Mouse (Mus musculus): ENCODE results near the gene Ptpn23. TPM values are rescaled to one million over a fixed set of nuclear protein-coding genes. Genes with fewer than 3 reads are reported as not detected.

The Ptpn23 gene
- polyA plus RNA-seq, 1 experiment from 2014 or later, result 18.7 TPM

DNA sequence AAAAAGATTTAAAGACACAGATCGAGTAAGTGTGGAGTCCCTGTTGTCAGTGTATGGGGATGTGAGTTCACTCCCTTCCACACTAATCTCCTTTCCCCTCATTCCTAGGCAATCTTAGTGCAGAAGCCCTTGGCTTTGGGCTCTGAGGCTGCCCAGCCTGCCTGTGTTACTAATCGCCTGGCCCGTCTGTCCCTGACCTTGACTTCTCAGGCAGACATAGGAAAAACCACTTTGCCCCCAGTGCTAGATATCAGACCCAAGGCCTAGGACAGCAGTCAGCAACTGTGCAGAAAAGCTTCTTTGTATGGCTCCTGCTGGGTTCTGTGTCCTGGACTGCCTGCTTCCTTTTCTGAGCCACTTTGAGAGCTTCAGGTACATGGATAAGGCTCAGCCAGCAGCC is 32.3 kb downstream of the Ptpn23 start:
- ATAC-seq (replicated peaks; ENCODE audit: low FRiP score, low TSS enrichment, low read depth) (no peak), DNase-seq (ENCODE audit: low spot score) (no peak)
- no peaks in the 10 kb centered on the region for H3K27me3 ChIP-seq (replicated peaks; ENCODE audit: control insufficient read depth, insufficient read depth, low read length)
- no peak overlapping the region for H3K4me3 ChIP-seq (ENCODE audit: low read depth, low read length)
- H3K4me1 ChIP-seq (replicated peaks; ENCODE audit: control insufficient read depth, insufficient read depth, low read length), result no peaks in the 10 kb centered on the region
- no peaks in the 10 kb centered on the region for H3K9me3 ChIP-seq (ENCODE audit: control insufficient read depth, low read length)
- peaks cover 45% of the 10 kb centered on the region for H3K36me3 ChIP-seq (ENCODE audit: control insufficient read depth, insufficient read depth, low read length)
- H3K4me2 ChIP-seq (ENCODE audit: low read length), result no peak overlapping the region
- no peak overlapping the region for H3K9ac ChIP-seq (ENCODE audit: low read length)
- no peak overlapping the region for H3K27ac ChIP-seq (ENCODE audit: low read depth)
- WGBS, result 88% methylated on average over 3 of the region's 3 CpGs

DNA sequence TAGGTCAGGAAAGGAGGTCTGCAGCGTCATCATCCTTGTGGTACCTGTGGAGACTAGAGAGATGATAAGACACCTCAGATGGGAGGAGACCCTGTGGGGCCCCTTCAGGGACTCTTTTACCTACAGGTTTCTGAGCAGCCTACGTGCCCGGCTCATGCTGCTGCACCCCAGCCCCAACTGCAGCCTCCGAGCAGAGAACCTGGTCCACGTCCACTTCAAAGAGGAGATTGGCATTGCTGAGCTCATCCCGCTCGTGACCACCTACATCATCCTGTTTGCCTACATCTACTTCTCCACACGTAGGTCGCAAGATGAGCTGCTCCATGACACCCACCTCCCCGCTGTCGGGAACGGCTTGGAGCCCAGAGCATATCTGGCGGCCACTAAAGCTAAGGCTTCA is 34.1 kb downstream of the Ptpn23 start:
- ATAC-seq (replicated peaks; ENCODE audit: low FRiP score, low TSS enrichment, low read depth), result no peak
- Histone ChIP-seq H3K36me3 (ENCODE audit: control insufficient read depth, insufficient read depth, low read length) (peaks cover 37% of the 10 kb centered on the region), H3K4me3 (ENCODE audit: low read depth, low read length) (no peak overlapping the region), H3K4me1 (replicated peaks; ENCODE audit: control insufficient read depth, insufficient read depth, low read length) (no peaks in the 10 kb centered on the region), H3K27ac (ENCODE audit: low read depth) (no peak overlapping the region), H3K9ac (ENCODE audit: low read length) (no peak overlapping the region), H3K4me2 (ENCODE audit: low read length) (no peak overlapping the region), H3K9me3 (ENCODE audit: control insufficient read depth, low read length) (no peaks in the 10 kb centered on the region), H3K27me3 (replicated peaks; ENCODE audit: control insufficient read depth, insufficient read depth, low read length) (no peaks in the 10 kb centered on the region)
- 92% methylated on average over 13 of the region's 13 CpGs for WGBS
- no peak for DNase-seq (ENCODE audit: low spot score)

DNA sequence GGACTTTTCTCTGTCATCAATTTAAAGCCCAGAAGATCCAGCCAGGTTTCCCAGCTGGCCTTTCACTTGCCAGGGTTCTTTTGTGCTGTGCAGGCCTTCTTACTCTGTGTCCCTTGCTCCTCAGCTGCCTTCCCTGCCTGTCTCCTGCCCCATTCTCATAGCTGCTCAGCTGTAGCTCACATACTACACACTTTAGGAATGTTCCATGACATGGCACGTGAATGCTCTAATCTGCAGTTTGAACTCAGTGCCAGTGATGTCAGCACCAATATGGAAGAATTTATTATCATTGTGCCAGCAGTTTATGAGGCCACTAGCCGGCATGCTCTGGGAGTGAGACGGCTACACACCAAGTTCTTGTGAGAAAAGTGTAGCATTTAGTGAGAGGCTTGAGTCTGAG is 38.2 kb downstream of the Ptpn23 start:
- WGBS, result 80% methylated on average over 3 of the region's 3 CpGs
- DNase-seq (ENCODE audit: low spot score) (no peak), ATAC-seq (replicated peaks; ENCODE audit: low FRiP score, low TSS enrichment, low read depth) (no peak)
- H3K4me1 ChIP-seq (replicated peaks; ENCODE audit: control insufficient read depth, insufficient read depth, low read length), result no peaks in the 10 kb centered on the region
- H3K36me3 ChIP-seq (ENCODE audit: control insufficient read depth, insufficient read depth, low read length), result peaks cover 25% of the 10 kb centered on the region
- H3K27me3 ChIP-seq (replicated peaks; ENCODE audit: control insufficient read depth, insufficient read depth, low read length), result no peaks in the 10 kb centered on the region
- no peak overlapping the region for H3K27ac ChIP-seq (ENCODE audit: low read depth)
- H3K9me3 ChIP-seq (ENCODE audit: control insufficient read depth, low read length), result no peaks in the 10 kb centered on the region
- H3K4me2 ChIP-seq (ENCODE audit: low read length), result no peak overlapping the region
- no peak overlapping the region for H3K4me3 ChIP-seq (ENCODE audit: low read depth, low read length)
- no peak overlapping the region for H3K9ac ChIP-seq (ENCODE audit: low read length)

DNA sequence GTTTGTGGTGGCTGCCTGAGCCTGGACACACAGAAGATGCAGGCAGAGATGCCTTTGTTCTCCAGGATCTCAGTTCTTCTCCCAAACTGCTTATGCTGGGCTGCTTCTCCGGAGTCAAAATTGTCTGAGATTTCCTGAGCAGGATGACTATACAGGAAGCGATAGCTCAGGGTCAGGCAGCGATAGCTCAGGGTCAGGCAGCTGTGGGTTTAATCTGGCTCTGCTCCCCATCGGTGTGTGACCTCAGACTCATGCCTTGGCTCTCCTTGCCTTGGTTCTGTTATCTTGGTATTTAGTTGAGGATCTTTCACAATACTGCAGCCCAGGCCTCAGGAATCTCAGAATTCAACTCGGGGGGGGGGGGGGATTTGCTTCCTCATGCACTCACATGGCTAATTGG is 41.3 kb downstream of the Ptpn23 start:
- no peak overlapping the region for H3K9ac ChIP-seq (ENCODE audit: low read length)
- no peak for ATAC-seq (replicated peaks; ENCODE audit: low FRiP score, low TSS enrichment, low read depth)
- H3K4me1 ChIP-seq (replicated peaks; ENCODE audit: control insufficient read depth, insufficient read depth, low read length), result no peaks in the 10 kb centered on the region
- no peak overlapping the region for H3K27ac ChIP-seq (ENCODE audit: low read depth)
- no peak overlapping the region for H3K4me2 ChIP-seq (ENCODE audit: low read length)
- no peaks in the 10 kb centered on the region for H3K9me3 ChIP-seq (ENCODE audit: control insufficient read depth, low read length)
- no peak overlapping the region for H3K4me3 ChIP-seq (ENCODE audit: low read depth, low read length)
- no peak for DNase-seq (ENCODE audit: low spot score)
- peaks cover 25% of the 10 kb centered on the region for H3K36me3 ChIP-seq (ENCODE audit: control insufficient read depth, insufficient read depth, low read length)
- 70% methylated on average over 5 of the region's 5 CpGs for WGBS
- no peaks in the 10 kb centered on the region for H3K27me3 ChIP-seq (replicated peaks; ENCODE audit: control insufficient read depth, insufficient read depth, low read length)

DNA sequence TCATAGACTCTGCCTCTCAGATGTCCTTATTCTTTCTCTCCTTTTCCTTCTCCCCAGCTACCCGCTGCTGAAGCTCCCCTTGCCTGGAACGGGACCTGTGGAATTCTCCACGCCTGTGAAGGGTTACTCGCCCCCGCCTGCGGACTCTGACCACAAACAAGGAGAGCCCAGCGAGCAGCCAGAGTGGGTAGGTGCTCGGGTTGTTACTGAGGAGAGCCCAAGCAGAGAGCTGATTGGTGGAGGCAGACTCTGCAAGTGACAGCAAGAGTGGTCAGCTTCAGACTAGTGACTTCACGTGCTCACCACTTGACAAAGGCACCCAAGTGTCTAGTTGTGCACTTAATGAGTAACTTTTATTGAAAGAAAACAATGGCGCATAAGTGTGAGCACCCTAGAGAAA is 45.7 kb downstream of the Ptpn23 start:
- Histone ChIP-seq H3K9me3 (ENCODE audit: control insufficient read depth, low read length) (no peaks in the 10 kb centered on the region), H3K36me3 (ENCODE audit: control insufficient read depth, insufficient read depth, low read length) (peaks cover 25% of the 10 kb centered on the region), H3K4me1 (replicated peaks; ENCODE audit: control insufficient read depth, insufficient read depth, low read length) (no peaks in the 10 kb centered on the region), H3K4me2 (ENCODE audit: low read length) (no peak overlapping the region), H3K9ac (ENCODE audit: low read length) (no peak overlapping the region), H3K4me3 (ENCODE audit: low read depth, low read length) (no peak overlapping the region), H3K27ac (ENCODE audit: low read depth) (no peak overlapping the region), H3K27me3 (replicated peaks; ENCODE audit: control insufficient read depth, insufficient read depth, low read length) (no peaks in the 10 kb centered on the region)
- no peak for DNase-seq (ENCODE audit: low spot score)
- ATAC-seq (replicated peaks; ENCODE audit: low FRiP score, low TSS enrichment, low read depth), result no peak
- 78% methylated on average over 10 of the region's 10 CpGs for WGBS

DNA sequence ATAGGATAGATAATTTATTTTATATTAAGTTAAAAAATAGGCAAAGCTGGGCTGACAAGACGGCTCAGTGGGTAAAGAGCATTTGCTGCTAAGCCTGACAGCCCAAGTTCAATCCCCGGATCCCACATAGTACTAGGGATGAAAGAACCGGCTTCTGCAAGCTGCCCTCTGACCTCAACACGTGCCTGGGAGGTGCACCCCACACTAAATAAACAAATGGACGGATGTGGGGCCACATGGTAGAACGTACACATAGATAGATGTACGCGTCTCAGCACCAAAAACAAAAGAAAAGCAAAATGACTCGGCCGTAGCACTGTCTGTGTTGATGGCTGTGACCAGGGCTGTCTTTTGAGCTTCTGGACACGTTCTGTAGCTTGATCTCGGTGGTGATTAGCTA is 46.7 kb downstream of the Ptpn23 start:
- no peaks in the 10 kb centered on the region for H3K9me3 ChIP-seq (ENCODE audit: control insufficient read depth, low read length)
- no peak overlapping the region for H3K4me2 ChIP-seq (ENCODE audit: low read length)
- no peak for ATAC-seq (replicated peaks; ENCODE audit: low FRiP score, low TSS enrichment, low read depth)
- no peak overlapping the region for H3K27ac ChIP-seq (ENCODE audit: low read depth)
- peaks cover 25% of the 10 kb centered on the region for H3K36me3 ChIP-seq (ENCODE audit: control insufficient read depth, insufficient read depth, low read length)
- DNase-seq (ENCODE audit: low spot score), result no peak
- H3K9ac ChIP-seq (ENCODE audit: low read length), result no peak overlapping the region
- H3K27me3 ChIP-seq (replicated peaks; ENCODE audit: control insufficient read depth, insufficient read depth, low read length), result no peaks in the 10 kb centered on the region
- H3K4me3 ChIP-seq (ENCODE audit: low read depth, low read length), result no peak overlapping the region
- WGBS, result 58% methylated on average over 12 of the region's 12 CpGs
- no peaks in the 10 kb centered on the region for H3K4me1 ChIP-seq (replicated peaks; ENCODE audit: control insufficient read depth, insufficient read depth, low read length)

DNA sequence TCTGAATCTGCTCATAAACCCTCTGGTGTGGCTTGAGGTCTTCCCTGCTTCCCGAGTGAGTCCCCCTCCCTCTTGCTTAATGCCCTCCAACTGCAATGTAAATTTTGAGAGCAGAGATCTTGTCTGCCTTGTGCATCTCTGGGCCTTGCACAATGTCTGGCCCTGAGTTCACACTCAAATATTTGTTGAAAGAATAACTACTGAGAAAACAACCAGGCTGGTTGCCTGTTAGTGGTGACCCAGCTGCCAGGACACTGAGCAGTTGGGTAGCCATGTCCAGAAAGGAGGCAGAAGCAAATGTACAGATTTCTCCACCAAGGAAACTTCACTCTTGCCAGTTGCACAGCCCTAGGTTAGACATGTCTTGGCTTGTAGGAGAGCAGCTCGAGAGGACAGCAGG is 49.7 kb downstream of the Ptpn23 start:
- H3K36me3 ChIP-seq (ENCODE audit: control insufficient read depth, insufficient read depth, low read length), result peaks cover 7% of the 10 kb centered on the region; the same call in 1 of the 2 replicates
- H3K4me3 ChIP-seq (ENCODE audit: low read depth, low read length), result no peak overlapping the region
- WGBS, result 65% methylated on average over 2 of the region's 2 CpGs

DNA sequence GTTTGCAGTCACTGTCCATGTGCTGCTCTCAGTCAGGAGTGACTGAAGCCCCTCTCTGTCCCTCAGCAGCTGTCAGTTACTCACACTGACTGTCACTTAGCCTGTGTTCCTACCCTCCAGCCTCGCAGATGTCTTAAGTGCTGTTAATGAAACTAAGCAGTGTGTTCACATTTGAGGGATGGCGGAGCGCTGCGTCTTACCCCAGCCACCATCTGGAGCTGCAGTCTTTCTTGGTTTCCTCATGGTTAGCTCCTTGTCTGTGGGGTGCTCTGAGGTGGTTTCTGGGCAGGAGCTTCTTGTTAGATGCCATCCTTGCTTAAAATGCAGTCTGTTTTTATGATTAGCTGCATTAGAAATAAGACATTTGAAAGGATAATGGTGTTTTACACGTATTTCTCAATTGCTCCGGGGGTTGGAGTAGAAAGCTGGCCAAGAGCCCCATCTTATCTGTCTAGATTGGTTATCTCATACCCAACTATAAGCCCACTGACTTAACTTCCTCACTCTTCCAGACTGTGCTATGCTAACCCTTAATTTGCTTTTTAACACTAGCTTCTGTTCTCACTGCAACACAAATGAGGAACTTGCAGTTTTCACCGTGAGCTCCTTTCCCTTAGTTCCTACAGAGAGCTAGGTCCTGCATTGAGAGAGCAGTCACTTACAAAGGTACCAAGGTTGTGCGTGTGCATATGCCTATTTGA is 55.9 kb downstream of the Ptpn23 start:
- Histone ChIP-seq H3K9ac (ENCODE audit: low read length) (no peak overlapping the region), H3K4me3 (ENCODE audit: low read depth, low read length) (no peak overlapping the region), H3K4me2 (ENCODE audit: low read length) (no peak overlapping the region), H3K36me3 (ENCODE audit: control insufficient read depth, insufficient read depth, low read length) (no peaks in the 10 kb centered on the region), H3K27me3 (replicated peaks; ENCODE audit: control insufficient read depth, insufficient read depth, low read length) (no peaks in the 10 kb centered on the region), H3K27ac (ENCODE audit: low read depth) (no peak overlapping the region), H3K4me1 (replicated peaks; ENCODE audit: control insufficient read depth, insufficient read depth, low read length) (no peaks in the 10 kb centered on the region), H3K9me3 (ENCODE audit: control insufficient read depth, low read length) (no peaks in the 10 kb centered on the region)
- DNase-seq (ENCODE audit: low spot score), result no peak
- ATAC-seq (replicated peaks; ENCODE audit: low FRiP score, low TSS enrichment, low read depth), result no peak
- WGBS, result 90% methylated on average over 8 of the region's 8 CpGs

More for the DNA sequence above, 49.7 kb downstream of the Ptpn23 start:
- no peak overlapping the region for H3K4me2 ChIP-seq (ENCODE audit: low read length)
- H3K9ac ChIP-seq (ENCODE audit: low read length), result no peak overlapping the region
- no peaks in the 10 kb centered on the region for H3K27me3 ChIP-seq (replicated peaks; ENCODE audit: control insufficient read depth, insufficient read depth, low read length)
- no peak overlapping the region for H3K27ac ChIP-seq (ENCODE audit: low read depth)
- H3K4me1 ChIP-seq (replicated peaks; ENCODE audit: control insufficient read depth, insufficient read depth, low read length), result no peaks in the 10 kb centered on the region
- ATAC-seq (replicated peaks; ENCODE audit: low FRiP score, low TSS enrichment, low read depth) (no peak), DNase-seq (ENCODE audit: low spot score) (no peak)
- no peaks in the 10 kb centered on the region for H3K9me3 ChIP-seq (ENCODE audit: control insufficient read depth, low read length)

DNA sequence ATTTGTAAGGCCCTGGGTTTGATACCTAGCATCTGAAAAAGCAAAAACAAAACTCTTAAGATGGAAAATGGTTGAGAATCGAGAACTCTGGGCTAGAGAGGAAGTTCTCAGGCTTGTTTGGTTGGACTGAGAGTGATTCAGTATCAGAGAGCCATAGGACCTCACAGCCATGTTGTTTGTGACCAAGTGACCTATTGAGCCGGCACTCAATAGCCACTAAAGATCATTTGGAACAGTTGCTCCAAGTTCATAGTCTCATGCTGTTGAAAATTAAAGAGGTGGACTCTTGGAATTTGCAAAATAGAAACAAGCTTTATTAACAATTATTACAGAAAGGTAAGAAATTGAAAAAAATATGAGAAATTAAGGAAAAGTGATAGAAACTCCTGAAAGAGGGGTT is 56.7 kb downstream of the Ptpn23 start:
- no peak for ATAC-seq (replicated peaks; ENCODE audit: low FRiP score, low TSS enrichment, low read depth)
- Histone ChIP-seq H3K27ac (ENCODE audit: low read depth) (no peak overlapping the region), H3K27me3 (replicated peaks; ENCODE audit: control insufficient read depth, insufficient read depth, low read length) (no peaks in the 10 kb centered on the region), H3K4me1 (replicated peaks; ENCODE audit: control insufficient read depth, insufficient read depth, low read length) (no peaks in the 10 kb centered on the region), H3K36me3 (ENCODE audit: control insufficient read depth, insufficient read depth, low read length) (no peaks in the 10 kb centered on the region), H3K9ac (ENCODE audit: low read length) (no peak overlapping the region), H3K4me2 (ENCODE audit: low read length) (no peak overlapping the region), H3K4me3 (ENCODE audit: low read depth, low read length) (no peak overlapping the region), H3K9me3 (ENCODE audit: control insufficient read depth, low read length) (no peaks in the 10 kb centered on the region)
- 83% methylated on average over 2 of the region's 2 CpGs for WGBS
- no peak for DNase-seq (ENCODE audit: low spot score)

Data from intestine, embryonic 14.5 days (tissue).